Comparison of ENCODE assay signal across 25 mouse cellular contexts in genomic region chr19:7559986-7560385, GRCm38 (mm10). TPM values are rescaled to one million over a fixed set of nuclear protein-coding genes. Genes with fewer than 3 reads are reported as not detected.
DNase-seq lines count a peak whose midpoint lies in the region; ATAC-seq and TF ChIP-seq lines count a peak whose summit lies in the region.
"Had no signal": no experiment of that assay in that cellular context is flagged by ENCODE, and none has a peak within 500 bp of the region (broad histone marks: within the 10 kb centered on the region; RNA-seq: fewer than 3 reads in every experiment).

No protein-coding gene starts in this region.

- no peak for TF ChIP-seq CTCF in small intestine, adult 2 months (IDR thresholded peaks at IDR 0.05; ENCODE audit: extremely low read depth, insufficient read length, insufficient replicate concordance, low read depth, low read length)
- TF ChIP-seq CTCF in forebrain, postnatal 0 days (IDR thresholded peaks at IDR 0.05; ENCODE audit: low read depth): no peak

- peaks cover 57% of the 10 kb centered on the region for H3K36me3 ChIP-seq in erythroblast, embryonic 14.5 days (ENCODE audit: control insufficient read depth)
- H3K36me3 ChIP-seq in small intestine, adult 2 months (ENCODE audit: control insufficient read depth, insufficient read depth, low read length): no peaks in the 10 kb centered on the region
- no peaks in the 10 kb centered on the region for H3K36me3 ChIP-seq in forebrain, postnatal 0 days (ENCODE audit: insufficient read depth)
- H3K36me3 ChIP-seq: embryonic facial prominence, embryonic 12.5 days; forebrain, embryonic 10.5 days; hindbrain, embryonic 15.5 days had no signal

- H3K4me1 ChIP-seq in erythroblast, embryonic 14.5 days (ENCODE audit: control insufficient read depth): peaks cover 51% of the 10 kb centered on the region
- H3K4me1 ChIP-seq in brown adipose tissue, adult 24 weeks (ENCODE audit: control insufficient read depth, insufficient read depth, insufficient read length, low read length): peaks cover 18% of the 10 kb centered on the region
- H3K4me1 ChIP-seq in small intestine, adult 2 months (ENCODE audit: control insufficient read depth, insufficient read depth, insufficient read length, low read length): peaks cover 23% of the 10 kb centered on the region
- 0 out of 2 replicates have a peak, but pooled peaks cover 4% of the 10 kb centered on the region for H3K4me1 ChIP-seq in forebrain, postnatal 0 days (ENCODE audit: insufficient read depth)

- H3K9ac ChIP-seq in forebrain, postnatal 0 days: no peak overlapping the region
- H3K9ac ChIP-seq: embryonic facial prominence, embryonic 12.5 days; heart, embryonic 13.5 days; hindbrain, embryonic 15.5 days had no signal

- H3K27ac ChIP-seq in brown adipose tissue, adult 24 weeks (replicated peaks; ENCODE audit: low read depth, low read length): peak overlapping the region; percentile 13; the same call in 1 of the 2 replicates
- H3K27ac ChIP-seq in small intestine, adult 2 months (ENCODE audit: insufficient read depth, low read depth, low read length): peak overlapping the region; percentile 71
- no peak overlapping the region for H3K27ac ChIP-seq in forebrain, postnatal 0 days (ENCODE audit: low read depth, low read length)
- H3K27ac ChIP-seq: embryonic facial prominence, embryonic 12.5 days; forebrain, embryonic 10.5 days; heart, embryonic 13.5 days; hindbrain, embryonic 15.5 days had no signal

- no peaks in the 10 kb centered on the region for H3K9me3 ChIP-seq in erythroblast, embryonic 14.5 days (ENCODE audit: control insufficient read depth, low read length)
- H3K9me3 ChIP-seq in forebrain, postnatal 0 days (ENCODE audit: low read length): no peaks in the 10 kb centered on the region
- H3K9me3 ChIP-seq: embryonic facial prominence, embryonic 12.5 days; forebrain, embryonic 10.5 days; heart, embryonic 13.5 days; hindbrain, embryonic 15.5 days had no signal

- no peak for TF ChIP-seq POLR2A in small intestine, adult 2 months (IDR thresholded peaks at IDR 0.05; ENCODE audit: low read depth, low read length)

- no peak overlapping the region for H3K4me2 ChIP-seq in forebrain, postnatal 0 days (ENCODE audit: low read depth)
- H3K4me2 ChIP-seq: embryonic facial prominence, embryonic 12.5 days; hindbrain, embryonic 15.5 days had no signal

- 26% methylated on average over 4 of the region's 4 CpGs for WGBS in small intestine, adult 2 months
- WGBS in forebrain, postnatal 0 days: 83% methylated on average over 4 of the region's 4 CpGs

- ATAC-seq in erythroblast, adult 5-6 weeks (replicated peaks; ENCODE audit: low FRiP score, poor library complexity, severe bottlenecking): no peak
- no peak for ATAC-seq in forebrain, postnatal 0 days
- ATAC-seq: forebrain, embryonic 14.5 days; inflammation-experienced regulatory T-cells, adult 6 months; intestine, postnatal 0 days had no signal

- peak overlapping the region; percentile 8 for H3K4me3 ChIP-seq in erythroblast, embryonic 14.5 days (replicated peaks)
- peak overlapping the region; percentile 86; the same call in 1 of the 2 replicates for H3K4me3 ChIP-seq in brown adipose tissue, adult 24 weeks (ENCODE audit: insufficient read depth, low read depth, low read length)
- no peak overlapping the region for H3K4me3 ChIP-seq in small intestine, adult 2 months (ENCODE audit: low read depth, low read length)
- no peak overlapping the region for H3K4me3 ChIP-seq in forebrain, postnatal 0 days (ENCODE audit: low read depth, low read length)
- H3K4me3 ChIP-seq: embryonic facial prominence, embryonic 12.5 days; forebrain, embryonic 10.5 days; hindbrain, embryonic 15.5 days had no signal

- no peaks in the 10 kb centered on the region for H3K27me3 ChIP-seq in erythroblast, embryonic 14.5 days (ENCODE audit: control insufficient read depth)
- no peaks in the 10 kb centered on the region for H3K27me3 ChIP-seq in small intestine, adult 2 months (ENCODE audit: control insufficient read depth, insufficient read depth, low read length)
- no peaks in the 10 kb centered on the region for H3K27me3 ChIP-seq in forebrain, postnatal 0 days (ENCODE audit: insufficient read depth, low read length)
- H3K27me3 ChIP-seq: embryonic facial prominence, embryonic 12.5 days; heart, embryonic 13.5 days had no signal

- peak; percentile 35 for DNase-seq in A20 (ENCODE audit: low read depth, low spot score)
- DNase-seq in forebrain, postnatal 0 days: no peak
- no peak for DNase-seq in adrenal gland, postnatal 4 days (ENCODE audit: low spot score in 2 of 2)
- DNase-seq: adrenal gland, postnatal 25 days; cerebellum, adult 11 months; cerebellum, adult 8-10 months; cerebellum, postnatal 14 days; embryo, embryonic 11 days; gastrocnemius, postnatal 10 days; heart, postnatal 36 days had no signal

RNA-seq across cellular contexts. Expression of gene Pla2g16, which starts 2.7 kb away (rescaled TPM):
- polyA plus RNA-seq in erythroblast, embryonic 14.5 days (2012): 5.9 and 6.6 TPM in 2 replicates
- 78.4 and 83.0 TPM in 2 replicates for total RNA-seq in erythroblast, adult 5-6 weeks (2015; ENCODE audit: low replicate concordance)
- 120 and 165 TPM in 2 replicates for total RNA-seq in erythroblast, adult 5-6 weeks (2017; ENCODE audit: low replicate concordance)
- polyA plus RNA-seq in brown adipose tissue, adult 24 weeks (2012; ENCODE audit: insufficient read depth, insufficient read length, missing spikeins): 368 and 573 TPM in 2 replicates
- 15.7 and 23.1 TPM in 2 replicates for polyA plus RNA-seq in small intestine, adult 2 months (2012; rRNA removed)
- total RNA-seq in forebrain, postnatal 0 days (2014; rRNA removed): 4.8 and 6.6 TPM in 2 replicates
- 6.0 and 6.5 TPM in 2 replicates for polyA plus RNA-seq in forebrain, postnatal 0 days (2015; fragmentation: Nextera tagmentation; extraction: Ambion mirVana)
- total RNA-seq in adrenal gland, postnatal 4 days (2021): 10 to 100 TPM; 33.0 to 41.5 TPM

RNA-seq across cellular contexts. Expression of gene Lgals12, which starts 47.0 kb away (rescaled TPM):
- polyA plus RNA-seq in erythroblast, embryonic 14.5 days (2012): not detected in 2 replicates
- total RNA-seq in erythroblast, adult 5-6 weeks (2015; ENCODE audit: low replicate concordance): not detected in 2 replicates
- not detected in 2 replicates for total RNA-seq in erythroblast, adult 5-6 weeks (2017; ENCODE audit: low replicate concordance)
- polyA plus RNA-seq in brown adipose tissue, adult 24 weeks (2012; ENCODE audit: insufficient read depth, insufficient read length, missing spikeins): 78.7 and 93.6 TPM in 2 replicates
- 1.2 and 2.9 TPM in 2 replicates for polyA plus RNA-seq in small intestine, adult 2 months (2012; rRNA removed)
- total RNA-seq in forebrain, postnatal 0 days (2014; rRNA removed): 0.19 and 0.38 TPM in 2 replicates
- polyA plus RNA-seq in forebrain, postnatal 0 days (2015; fragmentation: Nextera tagmentation; extraction: Ambion mirVana): 0.10 and 0.21 TPM in 2 replicates
- 10 to 100 TPM; 10.4 to 12.3 TPM for total RNA-seq in adrenal gland, postnatal 4 days (2021)
- total RNA-seq: common myeloid progenitor, adult 5-6 weeks; MEL had no signal
- polyA plus RNA-seq: inflammation-experienced regulatory T-cells, adult 6 months had no signal

RNA-seq across cellular contexts. Expression of gene Hrasls5, which starts 52.4 kb away (rescaled TPM):
- not detected in 2 replicates for polyA plus RNA-seq in erythroblast, embryonic 14.5 days (2012)
- total RNA-seq in erythroblast, adult 5-6 weeks (2015; ENCODE audit: low replicate concordance): not detected in 2 replicates
- 2.0 TPM in 1 of 2 replicates, not detected in the other for total RNA-seq in erythroblast, adult 5-6 weeks (2017; ENCODE audit: low replicate concordance)
- polyA plus RNA-seq in brown adipose tissue, adult 24 weeks (2012; ENCODE audit: insufficient read depth, insufficient read length, missing spikeins): 2.6 TPM in 1 of 2 replicates, not detected in the other
- polyA plus RNA-seq in small intestine, adult 2 months (2012; rRNA removed): not detected in 2 replicates
- total RNA-seq in forebrain, postnatal 0 days (2014; rRNA removed): not detected in 2 replicates
- polyA plus RNA-seq in forebrain, postnatal 0 days (2015; fragmentation: Nextera tagmentation; extraction: Ambion mirVana): 0.29 TPM in 1 of 2 replicates, not detected in the other
- not detected for total RNA-seq in adrenal gland, postnatal 4 days (2021)
- total RNA-seq: adrenal gland, postnatal 25 days; common myeloid progenitor, adult 5-6 weeks; gastrocnemius, postnatal 10 days; heart, postnatal 36 days; MEL had no signal
- polyA plus RNA-seq: embryonic facial prominence, embryonic 12.5 days; forebrain, embryonic 10.5 days; forebrain, embryonic 14.5 days; heart, embryonic 13.5 days; heart, postnatal 0 days; hindbrain, embryonic 11.5 days; hindbrain, embryonic 15.5 days; inflammation-experienced regulatory T-cells, adult 6 months; intestine, postnatal 0 days had no signal

Comparison
In these comparisons a context has a peak if more than half of its experiments do, and no peak if none do; other contexts are left out.
1. H3K4me3 ChIP-seq: peak in erythroblast, embryonic 14.5 days (single experiment) and brown adipose tissue, adult 24 weeks (single experiment); none in small intestine, adult 2 months (single experiment) and forebrain, postnatal 0 days (single experiment).
2. RNA of gene Pla2g16, which starts 2.7 kb away (polyA plus RNA-seq): 368 to 573 TPM in brown adipose tissue, adult 24 weeks; 15.7 to 23.1 TPM in small intestine, adult 2 months, 5.9 to 6.6 TPM in erythroblast, embryonic 14.5 days and 6.0 to 6.5 TPM in forebrain, postnatal 0 days; every median in the first group is over 10 times any median in the second.
3. RNA of gene Lgals12, which starts 47.0 kb away (polyA plus RNA-seq): 78.7 to 93.6 TPM in brown adipose tissue, adult 24 weeks; 1.2 to 2.9 TPM in small intestine, adult 2 months, 0.10 to 0.21 TPM in forebrain, postnatal 0 days and not detected in erythroblast, embryonic 14.5 days; every median in the first group is over 10 times any median in the second.